Mouse (Mus musculus) urinary bladder, postnatal 10 days (tissue): ENCODE data around the gene Dctn2.

Experiments used
- DNase-seq: peaks from one replicate; pipeline ENCODE4 v3.0.0; 2022; ENCODE audit warnings: low spot score

Gene Dctn2

GRCm38 (mm10) chr10:127266112-127267091 is at the start of gene Dctn2:
Gene Dctn2, plus strand, starts transcription at chr10:127266368.
- peak; percentile 77 for DNase-seq

GRCm38 (mm10) chr10:127216456-127216855 is 49.7 kb upstream of the Dctn2 start:
- no peak for DNase-seq

- no peak for DNase-seq
Measured at GRCm38 (mm10) chr10:127217177-127217576, 49.0 kb upstream of the Dctn2 start.

- no peak for DNase-seq
Measured at GRCm38 (mm10) chr10:127218339-127218738, 47.8 kb upstream of the Dctn2 start.

GRCm38 (mm10) chr10:127225213-127225612 is 41.0 kb upstream of the Dctn2 start:
- no peak for DNase-seq

GRCm38 (mm10) chr10:127225732-127226131 is 40.4 kb upstream of the Dctn2 start:
- DNase-seq, result no peak

GRCm38 (mm10) chr10:127226318-127226895 is 39.8 kb upstream of the Dctn2 start:
- no peak for DNase-seq

GRCm38 (mm10) chr10:127227163-127227562 is 39.0 kb upstream of the Dctn2 start:
- DNase-seq, result no peak

GRCm38 (mm10) chr10:127228897-127229296 is 37.3 kb upstream of the Dctn2 start:
- no peak for DNase-seq

- no peak for DNase-seq
Measured at GRCm38 (mm10) chr10:127230693-127231092, 35.5 kb upstream of the Dctn2 start.

GRCm38 (mm10) chr10:127231741-127232140 is 34.4 kb upstream of the Dctn2 start:
- no peak for DNase-seq

GRCm38 (mm10) chr10:127233141-127233540 is 33.0 kb upstream of the Dctn2 start:
- no peak for DNase-seq

- no peak for DNase-seq
Measured at GRCm38 (mm10) chr10:127236541-127236940, 29.6 kb upstream of the Dctn2 start.

- DNase-seq, result no peak
Measured at GRCm38 (mm10) chr10:127238241-127238824, 27.8 kb upstream of the Dctn2 start.

GRCm38 (mm10) chr10:127250810-127251209 is 15.4 kb upstream of the Dctn2 start:
- DNase-seq, result no peak

GRCm38 (mm10) chr10:127255625-127256345 is 10.4 kb upstream of the Dctn2 start:
- no peak for DNase-seq

GRCm38 (mm10) chr10:127257790-127258189 is 8.4 kb upstream of the Dctn2 start:
- no peak for DNase-seq

- DNase-seq, result no peak
Measured at GRCm38 (mm10) chr10:127258489-127258888, 7.7 kb upstream of the Dctn2 start.

- no peak for DNase-seq
Measured at GRCm38 (mm10) chr10:127261706-127262547, 4.2 kb upstream of the Dctn2 start.

GRCm38 (mm10) chr10:127262548-127263398 is 3.4 kb upstream of the Dctn2 start, which contains the start of gene Kif5a:
Gene Kif5a, minus strand, starts transcription at chr10:127263348.
- DNase-seq, result no peak
